Mouse (Mus musculus) kidney, adult 9 months (tissue): ENCODE data around the gene Unkl.

ENCODE experiments used
- DNase-seq: peaks from one replicate; pipeline ENCODE4 v3.0.0; 2022

Unkl gene

DNA sequence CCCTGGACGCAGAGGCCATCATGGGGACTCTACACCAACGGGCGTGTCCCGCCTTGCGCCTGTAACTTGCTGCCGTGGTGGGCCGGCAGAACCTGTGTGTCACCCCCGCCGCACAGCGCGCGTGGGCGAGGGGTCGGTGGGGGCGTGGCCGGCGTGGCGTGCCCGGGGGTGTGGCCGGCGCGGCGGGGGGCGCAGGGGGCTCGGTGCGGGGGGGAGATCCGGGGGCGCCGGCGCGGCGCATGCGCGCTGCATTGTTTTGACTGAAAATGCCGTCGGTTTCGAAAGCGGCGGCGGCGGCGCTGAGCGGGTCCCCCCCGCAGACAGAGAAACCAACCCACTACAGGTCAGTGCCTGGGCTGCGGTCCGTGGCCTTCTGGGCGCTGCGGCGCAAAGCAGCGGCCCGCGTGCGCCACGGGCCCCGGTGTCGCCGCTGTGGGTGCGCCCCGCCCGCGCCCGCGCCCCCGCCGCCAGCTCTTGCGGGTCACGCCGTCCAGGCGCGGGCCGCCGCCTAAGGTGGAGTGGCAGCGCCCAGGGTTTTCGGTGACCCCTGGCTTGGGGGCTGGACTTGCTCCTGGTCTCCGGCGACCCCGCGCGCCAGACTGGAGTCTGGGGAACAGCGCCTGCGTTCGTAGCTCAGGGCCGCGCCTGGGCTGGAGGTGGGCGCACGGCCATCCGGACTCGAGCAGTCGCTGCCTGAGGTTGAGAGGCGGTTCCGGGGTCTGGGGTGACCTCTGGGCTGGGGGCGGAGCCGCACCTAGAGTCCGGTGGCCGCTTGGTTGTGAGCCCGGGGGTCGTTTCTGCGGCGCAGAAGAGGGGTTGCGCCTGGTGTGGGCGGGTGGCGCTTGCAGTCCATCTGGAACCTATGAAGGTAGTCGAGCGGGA lies at the start of gene Unkl:
TSS of gene Unkl (plus strand) at position 248 of the 882 bp plus-strand sequence.
- peak; percentile 60 for DNase-seq

DNA sequence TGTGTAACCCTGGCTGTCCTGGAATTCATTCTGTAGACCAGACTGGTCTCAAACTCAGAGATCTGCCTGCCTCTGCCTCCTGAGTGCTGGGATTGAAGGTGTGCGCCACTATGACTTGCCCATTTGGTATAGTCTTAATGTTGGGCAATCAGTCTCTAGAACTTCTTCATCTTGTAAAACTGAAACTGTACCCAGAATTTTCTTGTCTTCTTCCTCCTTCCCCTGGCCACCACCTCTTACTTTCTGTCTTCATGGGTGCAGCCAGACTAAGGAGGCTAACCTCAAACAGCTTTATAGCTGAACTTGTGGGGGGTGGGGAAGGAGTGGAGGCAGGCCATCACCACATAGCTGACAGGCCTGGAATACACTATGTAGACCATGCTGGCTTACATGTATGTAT lies 49.4 kb upstream of the Unkl start:
- no peak for DNase-seq

GRCm38 (mm10) chr17:25139960-25140359 lies 48.2 kb upstream of the Unkl start:
- DNase-seq: no peak

GRCm38 (mm10) chr17:25162161-25162560 lies 26.0 kb upstream of the Unkl start, which contains the start of gene Ccdc154:
Gene Ccdc154, plus strand, starts transcription at chr17:25162461.
- no peak for DNase-seq

- DNase-seq: no peak
Measured at GRCm38 (mm10) chr17:25163387-25163786, 24.8 kb upstream of the Unkl start.

- no peak for DNase-seq
Measured at GRCm38 (mm10) chr17:25164770-25165169, 23.4 kb upstream of the Unkl start.

DNA sequence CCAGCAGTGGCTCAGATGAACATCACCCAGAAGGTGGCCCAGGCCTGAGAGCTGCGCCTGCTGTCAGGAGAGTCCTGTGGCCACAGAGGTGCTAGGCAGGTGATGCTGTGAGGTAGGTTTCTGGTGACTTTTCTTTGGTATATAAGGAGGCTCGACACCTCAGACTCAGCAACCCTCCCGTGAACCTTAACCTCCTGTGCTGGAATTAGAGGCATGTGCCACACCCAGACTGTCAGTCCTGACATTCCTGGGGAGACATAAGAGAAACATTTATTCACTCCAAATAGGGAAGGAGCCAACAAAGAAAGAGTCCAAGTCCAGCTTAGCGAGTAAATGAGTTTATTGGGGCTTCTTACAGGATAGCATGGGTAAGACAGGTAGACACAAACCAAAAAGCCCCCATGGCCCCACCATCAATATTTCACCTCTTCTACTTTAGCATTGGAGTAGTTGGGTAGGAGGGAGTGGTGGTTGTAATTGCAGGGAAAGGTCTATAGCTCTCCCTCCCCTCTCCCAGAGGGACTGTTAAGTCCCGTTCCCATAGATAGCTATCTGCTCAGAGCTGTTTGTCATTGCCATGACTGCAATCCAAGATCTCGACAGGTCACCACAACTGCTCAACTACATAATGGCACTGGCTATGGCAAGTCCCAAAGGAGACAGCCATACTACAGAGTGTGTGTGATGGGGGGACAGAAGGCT lies 22.1 kb upstream of the Unkl start:
- DNase-seq: no peak

DNA sequence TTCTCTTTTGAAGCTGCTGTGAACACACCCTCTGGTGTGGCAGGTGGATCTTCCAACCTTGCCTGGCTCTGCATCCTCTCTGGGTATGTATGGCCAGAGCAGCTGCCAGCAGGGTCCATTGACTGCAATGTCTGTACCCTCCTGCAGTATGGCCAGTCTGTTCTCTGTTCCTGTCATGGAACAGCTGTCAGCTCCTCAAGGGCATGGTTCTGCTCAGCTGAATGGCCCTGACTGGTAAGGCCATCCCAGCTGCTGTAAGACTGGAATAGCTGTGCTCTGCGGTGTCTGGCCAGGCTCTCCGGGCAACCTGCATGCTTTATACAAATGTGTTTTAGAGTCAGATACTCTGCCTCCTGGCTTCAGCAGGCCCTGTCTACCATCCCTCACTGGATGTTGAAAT lies 18.5 kb upstream of the Unkl start:
- no peak for DNase-seq

DNA sequence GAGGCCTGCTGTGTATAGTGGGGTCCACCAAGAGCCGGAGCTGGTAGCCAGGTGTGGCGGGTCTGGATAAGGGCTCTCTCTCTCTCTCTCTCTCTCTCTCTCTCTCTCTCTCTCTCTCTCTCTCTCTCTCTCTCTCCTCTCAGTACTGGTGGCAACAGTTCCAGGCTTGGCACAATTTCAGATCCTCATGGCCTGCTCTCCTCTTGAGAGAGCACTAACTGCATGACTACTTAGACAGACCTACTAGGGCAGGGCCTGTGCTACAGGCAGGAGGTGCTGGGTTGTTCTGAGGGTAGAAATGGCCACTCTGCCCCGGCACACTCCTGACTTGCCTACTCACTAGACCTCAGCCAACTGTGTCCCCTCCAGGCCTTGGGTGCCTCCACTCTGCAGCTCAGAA lies 15.6 kb upstream of the Unkl start:
- no peak for DNase-seq

GRCm38 (mm10) chr17:25175411-25175810 lies 12.8 kb upstream of the Unkl start, which contains the start of gene Gm38655:
Gene Gm38655, minus strand, starts transcription at chr17:25175471.
- DNase-seq: no peak

GRCm38 (mm10) chr17:25183232-25183631 lies 5.0 kb upstream of the Unkl start:
- DNase-seq: peak; percentile 22

GRCm38 (mm10) chr17:25184129-25184691 lies 4.0 kb upstream of the Unkl start, which contains the start of gene BC003965:
Gene BC003965, plus strand, starts transcription at chr17:25184554.
- peak; percentile 98 for DNase-seq

GRCm38 (mm10) chr17:25184961-25185360 lies 3.2 kb upstream of the Unkl start:
- DNase-seq: no peak

GRCm38 (mm10) chr17:25187784-25188149 lies 430 bp upstream of the Unkl start:
- DNase-seq: no peak

GRCm38 (mm10) chr17:25189091-25189490 lies 894 bp downstream of the Unkl start:
- no peak for DNase-seq

DNA sequence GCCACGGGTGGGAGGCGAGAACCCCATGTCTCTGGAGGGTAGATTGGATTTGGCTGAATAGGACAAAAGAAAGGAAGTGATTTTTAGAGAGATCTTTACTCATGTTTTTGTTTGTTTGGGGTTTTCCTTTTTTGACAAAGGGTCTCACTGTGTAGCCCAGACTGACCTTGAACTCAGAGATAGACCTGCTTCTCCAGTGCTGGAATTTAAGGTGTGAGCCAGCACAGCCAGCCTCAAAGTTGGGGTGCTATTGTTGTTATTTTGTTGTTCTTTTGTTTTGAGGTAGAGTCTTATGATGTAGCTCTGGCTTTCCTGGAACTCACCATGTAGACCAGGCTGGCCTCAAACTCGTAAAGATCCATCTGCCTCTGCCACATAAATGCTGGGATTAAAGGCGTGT lies 14.2 kb downstream of the Unkl start:
- DNase-seq: no peak

- DNase-seq: peak; percentile 32
Measured at GRCm38 (mm10) chr17:25210006-25210405, 21.8 kb downstream of the Unkl start.

DNA sequence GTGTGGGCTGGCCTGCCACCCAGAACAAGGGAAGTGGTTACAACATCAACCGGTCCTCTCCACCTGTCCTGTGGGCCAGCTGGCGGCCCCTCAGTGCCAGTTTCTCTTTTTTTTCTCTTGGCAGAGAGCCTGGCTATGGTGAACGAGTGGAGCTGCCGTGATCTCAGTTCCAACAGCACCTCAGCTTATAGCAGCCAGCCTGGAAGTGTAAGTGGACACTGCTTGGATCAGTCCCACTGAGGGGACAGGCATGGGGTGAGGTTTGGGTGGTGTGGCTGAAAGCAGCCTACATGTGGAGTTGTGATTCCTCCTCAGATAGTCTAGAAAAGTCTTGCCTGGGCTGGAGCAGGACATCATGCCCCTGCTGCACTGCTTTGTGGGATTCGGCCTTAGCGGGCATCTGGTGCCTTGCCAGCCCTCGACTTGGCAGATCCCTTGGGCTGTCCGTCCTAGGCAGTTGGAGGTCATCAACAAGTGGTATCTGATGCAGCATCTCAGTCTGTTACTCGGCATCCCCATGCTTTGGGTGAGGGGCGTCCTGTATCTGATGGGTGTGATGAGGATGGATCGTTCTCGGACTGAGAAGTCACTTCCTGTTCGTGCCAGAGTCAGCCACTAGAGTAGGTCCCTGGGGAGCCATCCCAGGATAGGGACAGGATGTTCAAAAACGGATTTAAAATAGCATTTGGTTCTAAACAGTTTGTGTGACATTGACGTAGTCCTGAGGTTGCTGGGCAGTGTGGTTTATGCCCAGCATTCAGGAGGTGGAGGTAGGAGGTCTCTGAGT lies 22.7 kb downstream of the Unkl start:
- peak; percentile 80 for DNase-seq

DNA sequence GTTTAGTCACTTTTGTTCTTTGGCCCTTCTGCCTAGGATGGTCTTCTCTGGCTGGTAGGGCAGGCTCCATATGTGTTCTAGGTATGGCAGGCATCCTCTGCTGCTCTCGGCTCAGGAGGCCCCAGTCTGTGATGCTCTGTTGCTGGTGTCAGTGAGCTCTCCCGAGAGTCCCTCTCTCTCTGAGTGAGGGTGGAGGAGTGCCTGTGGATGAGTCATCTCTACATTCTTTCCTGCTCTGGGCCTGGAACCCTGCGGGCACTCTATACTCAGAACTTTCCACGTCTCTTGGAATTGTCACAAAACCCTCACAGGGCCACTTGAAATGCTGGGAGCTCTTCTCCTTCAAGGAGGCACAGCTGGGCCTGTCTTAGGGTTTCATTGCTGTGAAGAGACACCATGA lies 23.5 kb downstream of the Unkl start:
- DNase-seq: no peak

DNA sequence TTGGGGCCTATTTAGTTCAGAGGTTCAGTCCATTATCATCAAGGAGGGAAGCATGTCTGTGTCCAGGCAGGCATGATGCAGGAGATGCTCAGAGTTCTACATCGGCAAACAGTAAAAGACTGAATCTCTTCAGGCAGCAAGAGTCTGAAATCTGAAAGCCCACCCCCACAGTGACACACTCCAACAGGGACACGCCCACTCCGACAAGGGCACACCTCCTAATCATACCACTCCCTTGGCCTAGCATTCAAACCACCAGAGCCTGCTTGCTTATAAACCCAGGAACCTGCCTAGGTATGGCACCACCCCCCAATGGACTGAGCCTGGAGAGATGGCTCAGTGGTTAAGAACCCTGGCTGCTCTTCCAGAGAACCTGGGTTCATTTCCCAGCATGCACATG lies 27.2 kb downstream of the Unkl start:
- DNase-seq: no peak

DNA sequence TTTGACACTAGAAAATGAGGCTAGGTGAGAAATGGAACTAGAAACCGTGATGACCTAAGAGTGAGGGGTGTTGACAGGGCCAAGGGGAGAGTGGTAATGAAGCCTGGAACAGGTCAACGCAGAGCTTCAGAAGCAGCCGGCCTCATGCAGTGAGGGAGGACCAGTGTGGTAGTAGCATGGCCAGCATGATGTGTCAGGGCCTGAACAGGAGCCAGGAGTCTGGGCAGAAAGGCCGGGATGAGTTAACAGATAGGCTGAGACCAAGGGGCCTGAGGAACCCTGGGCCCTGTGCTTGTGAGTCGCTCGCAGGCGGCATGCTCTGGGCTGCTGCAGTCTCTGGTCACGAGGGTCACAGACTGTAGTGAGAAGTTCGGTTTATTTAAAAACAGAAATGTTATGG lies 30.8 kb downstream of the Unkl start:
- no peak for DNase-seq

DNA sequence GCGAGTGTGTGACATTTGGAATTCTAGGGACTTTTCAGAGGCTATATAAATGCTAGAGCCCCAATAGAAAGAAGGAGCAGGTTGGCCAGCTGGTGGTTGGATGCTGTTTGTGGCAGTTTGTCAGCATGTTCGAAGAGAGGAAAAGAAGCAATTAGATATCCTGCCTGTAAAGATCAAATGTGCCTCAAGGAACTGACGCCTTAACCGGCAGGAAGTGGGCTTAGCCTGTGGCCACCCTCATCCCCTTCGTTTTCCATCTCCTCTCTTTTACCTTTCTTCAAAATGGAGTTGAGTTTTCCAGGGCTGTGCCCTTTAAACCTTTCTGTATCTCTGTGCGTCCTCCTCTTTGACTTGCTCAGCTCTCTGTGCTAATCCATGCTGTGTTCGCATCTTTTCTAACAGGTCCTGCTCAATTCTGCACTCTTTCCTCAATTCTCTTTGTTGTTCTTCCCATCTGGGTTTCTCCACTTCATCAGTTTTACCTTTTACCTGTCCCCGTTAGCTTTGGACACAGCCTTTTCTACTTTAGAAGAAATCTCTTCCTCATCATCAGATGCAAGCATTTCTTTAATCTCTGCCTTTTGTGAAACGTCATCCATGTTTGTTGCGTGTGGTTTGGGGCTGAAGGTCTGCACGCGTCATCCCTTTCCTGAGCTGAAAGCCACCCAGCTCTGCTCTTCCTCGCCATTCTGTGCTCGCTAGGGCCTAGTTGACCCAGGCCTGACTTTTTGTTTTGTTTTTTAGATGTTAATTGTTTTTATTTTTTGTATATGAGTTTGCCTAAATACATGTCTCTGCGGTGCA lies 31.5 kb downstream of the Unkl start:
- DNase-seq: no peak
